Mouse (Mus musculus): ENCODE data around the gene Zfp819. TPM values are rescaled to one million over a fixed set of nuclear protein-coding genes. Genes with fewer than 3 reads are reported as not detected.

Zfp819 gene
- polyA plus RNA-seq, 1 experiment from 2014 or later, result 0.39 TPM

DNA sequence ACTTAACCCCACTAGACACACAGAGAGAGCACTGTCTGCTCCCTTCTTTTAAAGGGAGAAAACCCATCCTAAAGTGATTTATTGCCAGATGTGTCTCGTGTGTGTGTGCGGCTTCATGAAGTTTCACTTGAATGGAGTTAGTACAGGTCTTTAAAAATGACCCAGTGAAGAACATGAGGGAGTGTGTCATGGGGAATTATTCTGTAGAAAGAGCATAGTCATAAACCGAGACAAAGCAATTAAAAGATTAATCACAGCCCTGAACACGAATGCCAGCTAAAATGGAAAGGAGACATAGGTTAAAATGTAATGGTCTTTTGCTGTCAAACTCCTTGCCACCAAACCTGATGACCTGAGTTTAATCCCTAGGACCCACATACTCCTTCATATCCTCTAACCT, 27.0 kb downstream of the Zfp819 start:
- no peaks in the 10 kb centered on the region for H3K9me3 ChIP-seq (ENCODE audit: control insufficient read depth, low read length)
- H3K36me3 ChIP-seq (ENCODE audit: control insufficient read depth, insufficient read depth, low read length), result no peaks in the 10 kb centered on the region
- DNase-seq (ENCODE audit: low spot score), result no peak
- WGBS, result 75% methylated on average over 4 of the region's 4 CpGs
- H3K9ac ChIP-seq (ENCODE audit: low read depth, low read length), result no peak overlapping the region
- no peaks in the 10 kb centered on the region for H3K27me3 ChIP-seq (replicated peaks; ENCODE audit: control insufficient read depth, insufficient read depth, low read length)
- H3K4me3 ChIP-seq (ENCODE audit: low read depth, low read length), result no peak overlapping the region
- ATAC-seq (ENCODE audit: low read depth), result no peak
- H3K4me1 ChIP-seq (ENCODE audit: control insufficient read depth, insufficient read depth, low read length), result no peaks in the 10 kb centered on the region
- H3K4me2 ChIP-seq (ENCODE audit: low read depth, low read length), result no peak overlapping the region
- H3K27ac ChIP-seq (replicated peaks; ENCODE audit: low read depth, low read length), result no peak overlapping the region

DNA sequence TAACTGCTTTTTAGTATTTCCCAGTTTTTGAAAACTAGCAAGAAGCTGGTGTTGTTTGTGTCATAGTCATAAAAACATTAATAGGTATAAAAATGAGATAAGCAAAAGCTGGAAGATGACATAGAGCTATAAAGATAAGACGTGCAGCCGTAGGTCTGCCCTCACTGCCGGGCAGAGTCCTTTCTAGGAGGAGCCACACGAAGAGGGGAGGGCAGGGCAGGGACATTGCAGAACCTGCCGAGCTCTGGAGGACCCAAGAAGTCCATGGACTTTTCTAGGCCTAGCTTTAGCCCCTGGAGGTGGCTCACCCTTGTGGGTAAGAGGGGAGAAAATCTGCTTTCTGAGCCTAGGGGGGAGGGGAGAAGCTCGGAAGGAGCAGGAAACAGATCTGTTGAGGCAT, 27.5 kb downstream of the Zfp819 start, which contains the start of gene Ceacam18:
Gene Ceacam18, plus strand, starts transcription at position 208 of the 400 bp plus-strand sequence.
- no peak within 1 kb of the TSS for H3K27ac ChIP-seq (replicated peaks; ENCODE audit: low read depth, low read length)
- H3K27me3 ChIP-seq (replicated peaks; ENCODE audit: control insufficient read depth, insufficient read depth, low read length), result no peaks in the 10 kb centered on the region
- ATAC-seq (ENCODE audit: low read depth), result no peak
- no peak within 1 kb of the TSS for H3K4me2 ChIP-seq (ENCODE audit: low read depth, low read length)
- H3K4me3 ChIP-seq (ENCODE audit: low read depth, low read length), result no peak within 1 kb of the TSS
- H3K9me3 ChIP-seq (ENCODE audit: control insufficient read depth, low read length), result no peaks in the 10 kb centered on the region
- no peaks in the 10 kb centered on the region for H3K4me1 ChIP-seq (ENCODE audit: control insufficient read depth, insufficient read depth, low read length)
- H3K9ac ChIP-seq (ENCODE audit: low read depth, low read length), result no peak within 1 kb of the TSS
- no peak for DNase-seq (ENCODE audit: low spot score)
- H3K36me3 ChIP-seq (ENCODE audit: control insufficient read depth, insufficient read depth, low read length), result no peaks in the 10 kb centered on the region
- 63% methylated on average over 6 of the region's 6 CpGs for WGBS

GRCm38 (mm10) chr7:43636194-43636593, 29.2 kb downstream of the Zfp819 start:
- no peak for DNase-seq (ENCODE audit: low spot score)
- H3K4me1 ChIP-seq (ENCODE audit: control insufficient read depth, insufficient read depth, low read length), result no peaks in the 10 kb centered on the region

DNA sequence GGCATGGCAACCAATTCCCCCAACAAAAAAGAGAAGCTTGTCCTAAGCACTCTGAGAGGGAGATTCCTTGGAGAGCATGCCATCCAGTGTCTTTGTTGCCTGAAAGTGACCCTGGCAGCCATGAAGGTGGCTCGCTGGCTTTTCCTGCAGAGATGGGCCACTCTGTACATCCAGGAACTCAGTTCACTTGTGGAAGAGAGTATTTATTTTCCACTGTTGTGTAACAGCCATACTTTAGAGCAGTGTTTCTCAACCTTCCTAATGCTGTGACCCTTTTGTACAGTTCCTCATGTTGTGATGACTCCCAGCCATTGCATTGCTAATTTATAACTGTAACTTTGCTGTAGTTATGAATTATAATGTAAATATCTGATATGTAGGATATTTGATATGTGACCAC, 30.1 kb downstream of the Zfp819 start:
- Histone ChIP-seq H3K27me3 (replicated peaks; ENCODE audit: control insufficient read depth, insufficient read depth, low read length) (no peaks in the 10 kb centered on the region), H3K27ac (replicated peaks; ENCODE audit: low read depth, low read length) (no peak overlapping the region), H3K9ac (ENCODE audit: low read depth, low read length) (no peak overlapping the region), H3K36me3 (ENCODE audit: control insufficient read depth, insufficient read depth, low read length) (no peaks in the 10 kb centered on the region), H3K9me3 (ENCODE audit: control insufficient read depth, low read length) (no peaks in the 10 kb centered on the region), H3K4me2 (ENCODE audit: low read depth, low read length) (no peak overlapping the region), H3K4me3 (ENCODE audit: low read depth, low read length) (no peak overlapping the region), H3K4me1 (ENCODE audit: control insufficient read depth, insufficient read depth, low read length) (no peaks in the 10 kb centered on the region)
- ATAC-seq (ENCODE audit: low read depth) (no peak), DNase-seq (ENCODE audit: low spot score) (no peak)
- 85% methylated on average over 1 of the region's 1 CpGs for WGBS

More at GRCm38 (mm10) chr7:43636194-43636593, 29.2 kb downstream of the Zfp819 start:
- Histone ChIP-seq H3K27me3 (replicated peaks; ENCODE audit: control insufficient read depth, insufficient read depth, low read length) (no peaks in the 10 kb centered on the region), H3K4me2 (ENCODE audit: low read depth, low read length) (no peak overlapping the region), H3K4me3 (ENCODE audit: low read depth, low read length) (no peak overlapping the region), H3K9ac (ENCODE audit: low read depth, low read length) (no peak overlapping the region), H3K36me3 (ENCODE audit: control insufficient read depth, insufficient read depth, low read length) (no peaks in the 10 kb centered on the region), H3K27ac (replicated peaks; ENCODE audit: low read depth, low read length) (no peak overlapping the region), H3K9me3 (ENCODE audit: control insufficient read depth, low read length) (no peaks in the 10 kb centered on the region)
- WGBS, result 39% methylated on average over 2 of the region's 2 CpGs
- no peak for ATAC-seq (ENCODE audit: low read depth)

- Histone ChIP-seq H3K4me2 (ENCODE audit: low read depth, low read length) (no peak overlapping the region), H3K9me3 (ENCODE audit: control insufficient read depth, low read length) (no peaks in the 10 kb centered on the region), H3K4me3 (ENCODE audit: low read depth, low read length) (no peak overlapping the region), H3K9ac (ENCODE audit: low read depth, low read length) (no peak overlapping the region), H3K4me1 (ENCODE audit: control insufficient read depth, insufficient read depth, low read length) (no peaks in the 10 kb centered on the region), H3K27me3 (replicated peaks; ENCODE audit: control insufficient read depth, insufficient read depth, low read length) (no peaks in the 10 kb centered on the region), H3K36me3 (ENCODE audit: control insufficient read depth, insufficient read depth, low read length) (no peaks in the 10 kb centered on the region), H3K27ac (replicated peaks; ENCODE audit: low read depth, low read length) (no peak overlapping the region)
- ATAC-seq (ENCODE audit: low read depth) (no peak), DNase-seq (ENCODE audit: low spot score) (no peak)
- 82% methylated on average over 5 of the region's 5 CpGs for WGBS
Observed at GRCm38 (mm10) chr7:43642587-43642986, 35.6 kb downstream of the Zfp819 start.

DNA sequence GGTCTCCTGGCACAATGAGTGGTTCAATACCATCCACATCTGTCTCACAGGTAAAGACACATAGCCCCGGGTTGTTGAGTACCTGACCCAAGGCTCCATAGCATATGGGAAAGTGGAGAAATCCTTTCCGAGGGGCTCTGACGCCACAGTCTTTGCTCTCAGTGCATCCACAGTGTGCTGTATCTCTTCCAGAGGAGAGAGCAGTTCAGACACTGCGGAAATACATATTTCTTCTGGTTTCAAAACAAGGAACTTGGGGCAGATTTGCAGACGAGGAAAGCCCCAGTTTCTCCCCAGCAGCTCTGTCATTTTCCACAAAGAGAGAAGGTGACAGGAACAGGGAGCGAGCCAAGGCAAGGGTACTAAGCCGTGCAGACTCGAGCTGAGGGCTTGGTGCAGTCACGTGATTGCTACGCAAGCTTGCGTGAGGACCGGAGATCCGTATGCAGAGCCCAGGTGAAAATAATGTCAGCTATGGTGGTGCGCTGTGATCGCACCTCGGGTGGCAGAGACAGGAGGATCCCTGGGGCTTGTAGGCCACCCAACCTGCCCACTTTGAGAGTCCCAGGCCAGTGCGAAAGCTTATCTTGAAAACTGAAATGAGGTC, 36.2 kb downstream of the Zfp819 start:
- no peaks in the 10 kb centered on the region for H3K9me3 ChIP-seq (ENCODE audit: control insufficient read depth, low read length)
- no peak overlapping the region for H3K9ac ChIP-seq (ENCODE audit: low read depth, low read length)
- no peaks in the 10 kb centered on the region for H3K36me3 ChIP-seq (ENCODE audit: control insufficient read depth, insufficient read depth, low read length)
- H3K4me2 ChIP-seq (ENCODE audit: low read depth, low read length), result no peak overlapping the region
- H3K4me3 ChIP-seq (ENCODE audit: low read depth, low read length), result no peak overlapping the region
- no peak for ATAC-seq (ENCODE audit: low read depth)
- DNase-seq (ENCODE audit: low spot score), result no peak
- H3K27ac ChIP-seq (replicated peaks; ENCODE audit: low read depth, low read length), result no peak overlapping the region
- H3K4me1 ChIP-seq (ENCODE audit: control insufficient read depth, insufficient read depth, low read length), result no peaks in the 10 kb centered on the region
- H3K27me3 ChIP-seq (replicated peaks; ENCODE audit: control insufficient read depth, insufficient read depth, low read length), result no peaks in the 10 kb centered on the region
- 82% methylated on average over 17 of the region's 17 CpGs for WGBS

- Histone ChIP-seq H3K4me1 (ENCODE audit: control insufficient read depth, insufficient read depth, low read length) (no peaks in the 10 kb centered on the region), H3K27ac (replicated peaks; ENCODE audit: low read depth, low read length) (no peak overlapping the region), H3K9me3 (ENCODE audit: control insufficient read depth, low read length) (no peaks in the 10 kb centered on the region), H3K36me3 (ENCODE audit: control insufficient read depth, insufficient read depth, low read length) (no peaks in the 10 kb centered on the region), H3K9ac (ENCODE audit: low read depth, low read length) (no peak overlapping the region), H3K4me2 (ENCODE audit: low read depth, low read length) (no peak overlapping the region), H3K4me3 (ENCODE audit: low read depth, low read length) (no peak overlapping the region), H3K27me3 (replicated peaks; ENCODE audit: control insufficient read depth, insufficient read depth, low read length) (no peaks in the 10 kb centered on the region)
- 79% methylated on average over 6 of the region's 6 CpGs for WGBS
- no peak for DNase-seq (ENCODE audit: low spot score)
- ATAC-seq (ENCODE audit: low read depth), result no peak
Observed at GRCm38 (mm10) chr7:43652683-43653082, 45.7 kb downstream of the Zfp819 start.

DNA sequence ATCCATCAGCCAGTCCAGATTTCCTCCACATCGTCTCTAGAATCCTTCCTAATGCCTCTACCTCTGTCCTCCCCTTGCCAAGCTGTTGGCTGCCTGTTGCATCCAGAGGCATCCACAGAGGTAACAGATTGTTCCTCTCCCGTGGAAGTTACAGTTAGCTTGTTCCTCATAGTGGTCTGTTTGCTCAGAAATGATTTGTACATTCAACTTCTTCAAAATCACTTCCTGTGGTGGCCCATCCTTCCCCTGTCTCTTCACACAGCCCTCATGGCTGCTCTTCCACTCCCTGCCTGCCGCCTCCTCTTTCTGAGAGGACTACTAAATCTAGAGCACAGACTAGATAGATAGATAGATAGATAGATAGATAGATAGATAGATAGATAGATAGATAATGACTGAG, 47.5 kb downstream of the Zfp819 start:
- DNase-seq (ENCODE audit: low spot score), result no peak
- no peak overlapping the region for H3K27ac ChIP-seq (replicated peaks; ENCODE audit: low read depth, low read length)
- WGBS, result 80% methylated on average over 3 of the region's 3 CpGs
- no peaks in the 10 kb centered on the region for H3K4me1 ChIP-seq (ENCODE audit: control insufficient read depth, insufficient read depth, low read length)
- H3K9me3 ChIP-seq (ENCODE audit: control insufficient read depth, low read length), result no peaks in the 10 kb centered on the region
- H3K9ac ChIP-seq (ENCODE audit: low read depth, low read length), result no peak overlapping the region
- no peaks in the 10 kb centered on the region for H3K36me3 ChIP-seq (ENCODE audit: control insufficient read depth, insufficient read depth, low read length)
- no peak overlapping the region for H3K4me3 ChIP-seq (ENCODE audit: low read depth, low read length)
- no peak overlapping the region for H3K4me2 ChIP-seq (ENCODE audit: low read depth, low read length)
- H3K27me3 ChIP-seq (replicated peaks; ENCODE audit: control insufficient read depth, insufficient read depth, low read length), result no peaks in the 10 kb centered on the region
- ATAC-seq (ENCODE audit: low read depth), result no peak

- Histone ChIP-seq H3K4me1 (ENCODE audit: control insufficient read depth, insufficient read depth, low read length) (no peaks in the 10 kb centered on the region), H3K36me3 (ENCODE audit: control insufficient read depth, insufficient read depth, low read length) (no peaks in the 10 kb centered on the region), H3K27me3 (replicated peaks; ENCODE audit: control insufficient read depth, insufficient read depth, low read length) (no peaks in the 10 kb centered on the region), H3K27ac (replicated peaks; ENCODE audit: low read depth, low read length) (no peak overlapping the region), H3K4me2 (ENCODE audit: low read depth, low read length) (no peak overlapping the region), H3K4me3 (ENCODE audit: low read depth, low read length) (no peak overlapping the region), H3K9ac (ENCODE audit: low read depth, low read length) (no peak overlapping the region), H3K9me3 (ENCODE audit: control insufficient read depth, low read length) (no peaks in the 10 kb centered on the region)
- WGBS, result 65% methylated on average over 6 of the region's 6 CpGs
- DNase-seq (ENCODE audit: low spot score) (no peak), ATAC-seq (ENCODE audit: low read depth) (no peak)
Observed at GRCm38 (mm10) chr7:43656232-43656631, 49.3 kb downstream of the Zfp819 start.

Data from embryonic facial prominence, embryonic 14.5 days (tissue).